Mouse (Mus musculus) stomach, postnatal 0 days (tissue): ENCODE data around the gene Mpg. TPM values are rescaled to one million over a fixed set of nuclear protein-coding genes. Genes with fewer than 3 reads are reported as not detected.
A peak's percentile ranks its signal among the peaks of the same experiment; 100 is the strongest.

Experiments
- ATAC-seq: fragments of 200-750 bp; cut with Nextera tagmentation; 2 replicates; pipeline ENCODE4 v1.8.0; 2017; ENCODE audit not compliant: low FRiP score, low TSS enrichment
- DNase-seq: peaks from one replicate; pipeline ENCODE4 v3.0.0-alpha.2; 2016; ENCODE audit warnings: low spot score
- H3K27ac ChIP-seq: fragments of 300-500 bp; sonication (generic); replicated peaks from 2 replicates; pipeline ENCODE4 v1.5.1; 2014; ENCODE audit warnings: mild to moderate bottlenecking, control low read depth
- H3K27me3 ChIP-seq: fragments of 300-500 bp; sonication (generic); 2 replicates; pipeline ENCODE4 v1.6.1; 2014; ENCODE audit warnings: low read length; ENCODE audit not compliant: control insufficient read depth, insufficient read depth
- H3K36me3 ChIP-seq: fragments of 300-500 bp; sonication (generic); 2 replicates; pipeline ENCODE4 v1.6.1; 2014; ENCODE audit warnings: low read length, mixed read lengths; ENCODE audit not compliant: control insufficient read depth, insufficient read depth
- H3K4me1 ChIP-seq: fragments of 300-500 bp; sonication (generic); replicated peaks from 2 replicates; pipeline ENCODE4 v1.6.1; 2014; ENCODE audit warnings: antibody characterized with exemption; ENCODE audit not compliant: control insufficient read depth, insufficient read depth
- H3K4me2 ChIP-seq: fragments of 300-500 bp; sonication (generic); replicated peaks from 2 replicates; pipeline ENCODE4 v1.6.1; 2014; ENCODE audit warnings: low read depth, mild to moderate bottlenecking, control low read depth, moderate library complexity
- H3K4me3 ChIP-seq: fragments of 300-500 bp; sonication (generic); 2 replicates; pipeline ENCODE4 v1.5.1; 2014; ENCODE audit warnings: low read depth, low read length, control low read depth
- H3K9ac ChIP-seq: fragments of 300-500 bp; sonication (generic); 2 replicates; pipeline ENCODE4 v1.6.1; 2014; ENCODE audit warnings: mild to moderate bottlenecking, low read length, control low read depth, mixed read lengths
- H3K9me3 ChIP-seq: fragments of 300-500 bp; sonication (generic); 2 replicates; pipeline ENCODE4 v1.6.1; 2016; ENCODE audit warnings: low read length; ENCODE audit not compliant: control insufficient read depth
- CTCF ChIP-seq: IDR thresholded peaks from 2 replicates; pipeline ENCODE4 v1.5.1; 2016; ENCODE audit warnings: antibody characterized with exemption, low read depth, mild to moderate bottlenecking, moderate library complexity
- EP300 ChIP-seq: optimal IDR thresholded peaks from 2 replicates; pipeline ENCODE3; 2016; ENCODE audit warnings: antibody characterized with exemption
- WGBS: fragments of 180-500 bp; shearing (Covaris S2); extraction: QIAGEN DNeasy Blood & Tissue Kit; methylation state at CpG from one replicate; pipeline ENCODE4 v1.1.7; 2014; 5-methylcytosine and 5-hydroxymethylcytosine counted together
- polyA plus RNA-seq: library from polyadenylated mRNA; unstranded; fragments of >200 nt; fragmentation: Nextera tagmentation; extraction: Ambion mirVana; gene quantifications from 2 replicates; pipeline ENCODE4 v1.2.1, GENCODE M21; 2015

Mpg gene
- polyA plus RNA-seq, 1 experiment from 2014 or later: 19.9 TPM

DNA sequence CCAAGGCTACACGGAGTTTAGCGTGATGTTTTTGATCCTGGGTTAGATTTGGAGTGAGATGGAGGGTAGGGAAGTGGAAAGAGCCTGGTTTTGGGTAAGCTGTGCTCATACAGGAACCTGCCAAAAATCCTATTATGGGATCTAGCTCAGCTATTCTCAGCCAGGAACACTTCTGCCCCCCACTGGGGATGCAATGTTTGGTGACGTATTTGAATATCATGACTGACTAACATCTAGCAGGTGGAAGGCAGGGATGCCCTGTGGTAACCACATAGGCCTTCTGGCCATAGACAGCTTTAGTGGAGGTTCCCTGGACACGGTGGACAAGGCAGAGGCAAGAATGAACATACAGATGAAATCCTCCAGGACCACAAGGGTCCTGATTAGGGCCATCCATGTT, 3.9 kb downstream of the Mpg start:
- 73% methylated on average over 4 of the region's 4 CpGs for WGBS

DNA sequence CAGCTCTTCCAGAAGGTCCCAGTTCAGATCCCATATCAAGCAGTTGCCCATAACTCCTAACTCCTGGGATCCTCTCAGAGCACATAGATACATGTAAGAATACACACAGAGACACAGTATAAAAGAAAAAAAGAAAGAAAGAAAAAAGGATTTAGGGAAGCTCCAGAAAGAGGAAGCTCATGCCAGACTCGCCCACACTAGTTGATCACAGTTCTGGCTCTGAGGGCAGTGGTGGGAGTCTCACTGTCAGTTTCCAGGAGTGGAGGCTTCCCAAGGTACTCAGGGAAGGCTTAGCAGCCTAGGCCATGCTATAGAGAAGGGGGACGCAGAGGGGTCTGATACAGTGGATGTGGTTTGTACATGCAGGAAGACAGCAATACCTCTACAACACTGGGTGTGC, 4.8 kb downstream of the Mpg start:
- TF ChIP-seq EP300 (no peak), CTCF (no peak)
- DNase-seq (no peak), ATAC-seq (no peak)
- no peaks in the 10 kb centered on the region for H3K27me3 ChIP-seq
- H3K9ac ChIP-seq: no peak overlapping the region
- H3K9me3 ChIP-seq: no peaks in the 10 kb centered on the region
- WGBS: 92% methylated on average over 2 of the region's 2 CpGs
- H3K4me1 ChIP-seq: peaks cover 8% of the 10 kb centered on the region
- H3K4me2 ChIP-seq: no peak overlapping the region
- peaks cover 15% of the 10 kb centered on the region for H3K36me3 ChIP-seq
- no peak overlapping the region for H3K4me3 ChIP-seq
- H3K27ac ChIP-seq: no peak overlapping the region

More for the DNA sequence above, 3.9 kb downstream of the Mpg start:
- TF ChIP-seq EP300 (no peak), CTCF (no peak)
- no peaks in the 10 kb centered on the region for H3K9me3 ChIP-seq
- no peak overlapping the region for H3K27ac ChIP-seq
- no peak overlapping the region for H3K4me3 ChIP-seq
- H3K9ac ChIP-seq: no peak overlapping the region
- no peaks in the 10 kb centered on the region for H3K27me3 ChIP-seq
- no peak overlapping the region for H3K4me2 ChIP-seq
- H3K36me3 ChIP-seq: peaks cover 15% of the 10 kb centered on the region
- peaks cover 8% of the 10 kb centered on the region for H3K4me1 ChIP-seq
- no peak for ATAC-seq
- DNase-seq: no peak

- Histone ChIP-seq H3K4me2 (no peak overlapping the region), H3K9ac (no peak overlapping the region), H3K27ac (no peak overlapping the region), H3K4me3 (no peak overlapping the region), H3K9me3 (no peaks in the 10 kb centered on the region), H3K4me1 (peaks cover 4% of the 10 kb centered on the region; the same call in 1 of the 2 replicates), H3K27me3 (no peaks in the 10 kb centered on the region), H3K36me3 (peaks cover 15% of the 10 kb centered on the region)
- DNase-seq: no peak
- WGBS: 64% methylated on average over 10 of the region's 10 CpGs
- no peak for TF ChIP-seq CTCF
- no peak for TF ChIP-seq EP300
- 0 out of 2 replicates have a peak, but pooled peaks have one; percentile 21 for ATAC-seq
Observed at GRCm38 (mm10) chr11:32232848-32233247, 6.5 kb downstream of the Mpg start.

GRCm38 (mm10) chr11:32233895-32234294, 7.6 kb downstream of the Mpg start:
- H3K9ac ChIP-seq: no peak overlapping the region
- TF ChIP-seq EP300 (no peak), CTCF (no peak)
- no peak for DNase-seq
- peaks cover 17% of the 10 kb centered on the region; the same call in 1 of the 2 replicates for H3K36me3 ChIP-seq
- ATAC-seq: no peak
- H3K4me3 ChIP-seq: no peak overlapping the region
- no peaks in the 10 kb centered on the region for H3K27me3 ChIP-seq
- H3K27ac ChIP-seq: no peak overlapping the region
- H3K4me2 ChIP-seq: no peak overlapping the region
- H3K9me3 ChIP-seq: no peaks in the 10 kb centered on the region
- WGBS: 95% methylated on average over 3 of the region's 3 CpGs
- peaks cover 4% of the 10 kb centered on the region; the same call in 1 of the 2 replicates for H3K4me1 ChIP-seq

DNA sequence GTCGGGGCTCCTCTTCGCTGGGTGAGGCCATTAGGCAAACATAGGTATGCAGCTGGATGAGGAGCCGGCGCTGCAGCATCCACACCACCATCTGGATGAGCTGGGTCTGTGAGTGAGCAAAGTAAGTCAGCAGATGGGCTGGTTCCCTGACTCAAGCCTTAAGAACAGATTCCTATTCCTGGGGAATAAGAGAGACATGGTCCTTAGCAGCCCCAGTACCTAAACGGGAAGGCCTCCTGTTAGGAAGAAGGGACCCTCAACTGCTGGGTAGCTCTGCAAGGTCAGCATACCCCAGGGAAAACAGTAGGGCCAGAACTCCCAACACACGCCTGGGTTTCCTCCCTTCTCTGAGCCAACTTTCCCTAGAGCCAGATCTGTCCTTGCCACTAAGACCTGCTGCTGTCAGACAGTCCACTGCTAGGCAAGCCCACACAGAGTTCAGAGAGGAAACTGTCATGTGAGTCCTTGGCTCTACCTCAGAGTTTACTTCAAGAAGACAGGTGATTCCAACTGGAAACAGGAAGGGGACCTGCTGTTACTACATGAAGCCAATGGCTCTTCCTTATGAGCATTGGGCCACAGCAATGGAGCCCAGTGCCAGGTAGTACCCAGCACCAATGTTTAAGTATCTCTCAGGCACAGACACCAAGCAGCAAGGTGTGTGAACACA, 8.6 kb downstream of the Mpg start:
- no peaks in the 10 kb centered on the region for H3K9me3 ChIP-seq
- peaks cover 4% of the 10 kb centered on the region; the same call in 1 of the 2 replicates for H3K4me1 ChIP-seq
- H3K36me3 ChIP-seq: peaks cover 17% of the 10 kb centered on the region; the same call in 1 of the 2 replicates
- H3K27me3 ChIP-seq: no peaks in the 10 kb centered on the region
- no peak for DNase-seq
- 78% methylated on average over 6 of the region's 6 CpGs for WGBS
- ATAC-seq: no peak
- no peak overlapping the region for H3K4me2 ChIP-seq
- TF ChIP-seq CTCF: no peak
- no peak for TF ChIP-seq EP300
- H3K9ac ChIP-seq: no peak overlapping the region
- 0 out of 2 replicates have a peak overlapping the region, but pooled peaks have one; percentile 1 for H3K27ac ChIP-seq
- no peak overlapping the region for H3K4me3 ChIP-seq

- ATAC-seq: no peak
- Histone ChIP-seq H3K4me3 (no peak overlapping the region), H3K27ac (0 out of 2 replicates have a peak overlapping the region, but pooled peaks have one; percentile 1), H3K9me3 (no peaks in the 10 kb centered on the region), H3K36me3 (peaks cover 17% of the 10 kb centered on the region; the same call in 1 of the 2 replicates), H3K4me2 (no peak overlapping the region), H3K27me3 (no peaks in the 10 kb centered on the region), H3K4me1 (peaks cover 4% of the 10 kb centered on the region; the same call in 1 of the 2 replicates), H3K9ac (no peak overlapping the region; the same call in 1 of the 2 replicates)
- peak; percentile 55 for DNase-seq
- TF ChIP-seq CTCF: no peak
- no peak for TF ChIP-seq EP300
- WGBS: 27% methylated on average over 3 of the region's 3 CpGs
Observed at GRCm38 (mm10) chr11:32235646-32236045, 9.3 kb downstream of the Mpg start.
